Mouse (Mus musculus): ENCODE data around the gene Birc5. TPM values are rescaled to one million over a fixed set of nuclear protein-coding genes. Genes with fewer than 3 reads are reported as not detected.
"Not testable (repeated sequence)": the region's sequence is repeated elsewhere in the genome, so short reads cannot be mapped to it uniquely, and the experiment has no call there.

The Birc5 gene
- 10 to 100 TPM; 17.4 to 18.4 TPM for total RNA-seq (2021)

GRCm38 (mm10) chr11:117848985-117849671 is at the start of gene Birc5:
Gene Birc5, plus strand, starts transcription at chr11:117849251.
- peak; percentile 97 to 98 for DNase-seq
- intact Hi-C loops (cut with DNase I), result loop anchor here (2.0 kb wide), 1 partner anchor 22 kb away; the partner anchor contains the start of gene Tk1

GRCm38 (mm10) chr11:117800038-117800437 is 49.0 kb upstream of the Birc5 start:
- DNase-seq, result no peak
- intact Hi-C loops (cut with DNase I), result no loop called here

- intact Hi-C loops (cut with DNase I), result no loop called here
- no peak for DNase-seq
Observed at GRCm38 (mm10) chr11:117801650-117802049, 47.4 kb upstream of the Birc5 start.

GRCm38 (mm10) chr11:117803166-117803688 is 45.8 kb upstream of the Birc5 start:
- no peak for DNase-seq
- intact Hi-C loops (cut with DNase I), result no loop called here

GRCm38 (mm10) chr11:117806781-117807180 is 42.3 kb upstream of the Birc5 start:
- intact Hi-C loops (cut with DNase I), result no loop called here
- no peak for DNase-seq

GRCm38 (mm10) chr11:117809407-117810311 is 39.4 kb upstream of the Birc5 start, which contains the start of the genes Gm20708 and Syngr2:
Gene Gm20708, plus strand, starts transcription at chr11:117809668.
Gene Syngr2, plus strand, starts transcription at chr11:117809668.
- peak; percentile 83 for DNase-seq
- intact Hi-C loops (cut with DNase I), result no loop called here

- intact Hi-C loops (cut with DNase I), result no loop called here
- DNase-seq, result peak; percentile 91 to 92
Observed at GRCm38 (mm10) chr11:117810401-117811046, 38.5 kb upstream of the Birc5 start.

- intact Hi-C loops (cut with DNase I), result no loop called here
- no peak for DNase-seq
Observed at GRCm38 (mm10) chr11:117813867-117814266, 35.2 kb upstream of the Birc5 start.

GRCm38 (mm10) chr11:117814704-117815366 is 34.2 kb upstream of the Birc5 start:
- intact Hi-C loops (cut with DNase I), result no loop called here
- DNase-seq, result no peak

- DNase-seq; intact Hi-C loops (cut with DNase I): not testable (repeated sequence)
Observed at GRCm38 (mm10) chr11:117815850-117816249, 33.2 kb upstream of the Birc5 start.

- intact Hi-C loops (cut with DNase I), result no loop called here
- DNase-seq, result no peak
Observed at GRCm38 (mm10) chr11:117816389-117816996, 32.6 kb upstream of the Birc5 start.

- peak; percentile 80 to 86 for DNase-seq
- intact Hi-C loops (cut with DNase I), result no loop called here
Observed at GRCm38 (mm10) chr11:117819095-117819494, 30.0 kb upstream of the Birc5 start.

- DNase-seq, result no peak
- intact Hi-C loops (cut with DNase I), result loop anchor here (10.0 kb wide), 1 partner anchor 345 kb away; no protein-coding TSS in a partner anchor
Observed at GRCm38 (mm10) chr11:117820173-117820572, 28.9 kb upstream of the Birc5 start.

GRCm38 (mm10) chr11:117821868-117822267 is 27.2 kb upstream of the Birc5 start:
- intact Hi-C loops (cut with DNase I), result loop anchor here (10.0 kb wide), 1 partner anchor 347 kb away; no protein-coding TSS in a partner anchor
- DNase-seq, result no peak

GRCm38 (mm10) chr11:117822728-117823241 is 26.3 kb upstream of the Birc5 start:
- peak; percentile 66 to 74 for DNase-seq
- intact Hi-C loops (cut with DNase I), result loop anchor here (10.0 kb wide), 1 partner anchor 348 kb away; no protein-coding TSS in a partner anchor

GRCm38 (mm10) chr11:117823411-117823810 is 25.6 kb upstream of the Birc5 start:
- DNase-seq, result no peak
- intact Hi-C loops (cut with DNase I), result loop anchor here (10.0 kb wide), 1 partner anchor 349 kb away; no protein-coding TSS in a partner anchor

GRCm38 (mm10) chr11:117824060-117824969 is 24.7 kb upstream of the Birc5 start:
- peak; percentile 88 to 91 for DNase-seq
- intact Hi-C loops (cut with DNase I), result loop anchor here (1.0 to 10.0 kb wide), 2 partner anchors 115 to 350 kb away; no protein-coding TSS in a partner anchor
